Mouse (Mus musculus): Measurements from ENCODE around the gene Gm609. TPM values are rescaled to one million over a fixed set of nuclear protein-coding genes. Genes with fewer than 3 reads are reported as not detected.

Gene Gm609
- polyA plus RNA-seq, 1 experiment from 2014 or later, result not detected

- H3K9ac ChIP-seq (replicated peaks), result no peak overlapping the region
- WGBS, result 80% methylated on average over 4 of the region's 4 CpGs
- no peaks in the 10 kb centered on the region for H3K27me3 ChIP-seq
- no peak overlapping the region for H3K27ac ChIP-seq
- no peak overlapping the region for H3K4me2 ChIP-seq (replicated peaks)
- H3K4me1 ChIP-seq (replicated peaks), result no peaks in the 10 kb centered on the region
- no peaks in the 10 kb centered on the region for H3K9me3 ChIP-seq
- H3K4me3 ChIP-seq (replicated peaks), result no peak overlapping the region
- H3K36me3 ChIP-seq, result no peaks in the 10 kb centered on the region
- ATAC-seq, result no peak
These were observed 123.3 kb downstream of the Gm609 start for GRCm38 (mm10) chr16:45369285-45369965.

GRCm38 (mm10) chr16:45366111-45366510, 126.7 kb downstream of the Gm609 start:
- 81% methylated on average over 7 of the region's 7 CpGs for WGBS
- H3K4me1 ChIP-seq (replicated peaks), result no peaks in the 10 kb centered on the region
- no peaks in the 10 kb centered on the region for H3K27me3 ChIP-seq
- no peaks in the 10 kb centered on the region for H3K36me3 ChIP-seq
- ATAC-seq, result no peak
- H3K27ac ChIP-seq, result no peak overlapping the region
- no peak overlapping the region for H3K9ac ChIP-seq (replicated peaks)
- H3K4me3 ChIP-seq (replicated peaks), result no peak overlapping the region
- H3K9me3 ChIP-seq, result no peaks in the 10 kb centered on the region
- no peak overlapping the region for H3K4me2 ChIP-seq (replicated peaks)

- Histone ChIP-seq H3K4me3 (replicated peaks) (no peak overlapping the region), H3K27me3 (no peaks in the 10 kb centered on the region)
- WGBS, result 90% methylated on average over 9 of the region's 9 CpGs
These were observed 127.4 kb downstream of the Gm609 start for GRCm38 (mm10) chr16:45365353-45365752.

GRCm38 (mm10) chr16:45364627-45365026, 128.1 kb downstream of the Gm609 start:
- Histone ChIP-seq H3K27ac (no peak overlapping the region), H3K4me2 (replicated peaks) (no peak overlapping the region), H3K27me3 (no peaks in the 10 kb centered on the region), H3K36me3 (no peaks in the 10 kb centered on the region), H3K9me3 (no peaks in the 10 kb centered on the region), H3K9ac (replicated peaks) (no peak overlapping the region), H3K4me1 (replicated peaks) (no peaks in the 10 kb centered on the region), H3K4me3 (replicated peaks) (no peak overlapping the region)
- ATAC-seq, result no peak
- 91% methylated on average over 1 of the region's 1 CpGs for WGBS

More at GRCm38 (mm10) chr16:45365353-45365752, 127.4 kb downstream of the Gm609 start:
- no peak overlapping the region for H3K27ac ChIP-seq
- H3K9ac ChIP-seq (replicated peaks), result no peak overlapping the region
- no peaks in the 10 kb centered on the region for H3K36me3 ChIP-seq
- no peak for ATAC-seq
- H3K4me2 ChIP-seq (replicated peaks), result no peak overlapping the region
- H3K4me1 ChIP-seq (replicated peaks), result no peaks in the 10 kb centered on the region
- no peaks in the 10 kb centered on the region for H3K9me3 ChIP-seq

GRCm38 (mm10) chr16:45363480-45364045, 129.2 kb downstream of the Gm609 start:
- H3K4me2 ChIP-seq (replicated peaks), result no peak overlapping the region
- H3K36me3 ChIP-seq, result no peaks in the 10 kb centered on the region
- H3K27me3 ChIP-seq, result no peaks in the 10 kb centered on the region
- H3K9me3 ChIP-seq, result no peaks in the 10 kb centered on the region
- no peak overlapping the region for H3K27ac ChIP-seq
- no peak for ATAC-seq
- no peaks in the 10 kb centered on the region for H3K4me1 ChIP-seq (replicated peaks)
- WGBS, result 88% methylated on average over 4 of the region's 4 CpGs
- H3K9ac ChIP-seq (replicated peaks), result no peak overlapping the region
- H3K4me3 ChIP-seq (replicated peaks), result no peak overlapping the region

Other genes with a start within 250 kb of the Gm609 start
- gene Cd200, start 83.9 kb downstream of the Gm609 start, polyA plus RNA-seq (2015; fragmentation: Nextera tagmentation; extraction: Ambion mirVana), result 226 and 244 TPM in 2 replicates
- not detected in 2 replicates for gene Gm17783, start 39.1 kb upstream of the Gm609 start, polyA plus RNA-seq (2015; fragmentation: Nextera tagmentation; extraction: Ambion mirVana)
- not detected in 2 replicates for gene Slc9c1, start 42.3 kb upstream of the Gm609 start, polyA plus RNA-seq (2015; fragmentation: Nextera tagmentation; extraction: Ambion mirVana)
- gene Gcsam, start 117.4 kb upstream of the Gm609 start, polyA plus RNA-seq (2015; fragmentation: Nextera tagmentation; extraction: Ambion mirVana), result not detected in 2 replicates
- 0.09 TPM in 1 of 2 replicates, not detected in the other for gene BC016579, start 161.1 kb upstream of the Gm609 start, polyA plus RNA-seq (2015; fragmentation: Nextera tagmentation; extraction: Ambion mirVana)
- 0.32 and 0.63 TPM in 2 replicates for gene Tmprss7, start 200.7 kb upstream of the Gm609 start, polyA plus RNA-seq (2015; fragmentation: Nextera tagmentation; extraction: Ambion mirVana)
- 569 and 571 TPM in 2 replicates for gene Tagln3, start 231.6 kb upstream of the Gm609 start, polyA plus RNA-seq (2015; fragmentation: Nextera tagmentation; extraction: Ambion mirVana)
- 52.6 and 58.8 TPM in 2 replicates for gene Abhd10, start 250.0 kb upstream of the Gm609 start, polyA plus RNA-seq (2015; fragmentation: Nextera tagmentation; extraction: Ambion mirVana)